Mouse (Mus musculus) neural tube, embryonic 13.5 days (tissue): Measurements from ENCODE around the gene Ppt1. TPM values are rescaled to one million over a fixed set of nuclear protein-coding genes. Genes with fewer than 3 reads are reported as not detected.

Experiments used
- ATAC-seq: fragments of 200-750 bp; cut with Nextera tagmentation; 2 replicates; pipeline ENCODE4 v1.8.0; 2017; ENCODE audit warnings: low read depth, mild to moderate bottlenecking, moderate TSS enrichment, moderate library complexity
- H3K27ac ChIP-seq: fragments of 300-500 bp; sonication (generic); replicated peaks from 2 replicates; pipeline ENCODE4 v1.5.1; 2015; ENCODE audit warnings: moderate library complexity, mild to moderate bottlenecking, inconsistent platforms
- H3K27me3 ChIP-seq: fragments of 300-500 bp; sonication (generic); 2 replicates; pipeline ENCODE4 v1.6.1; 2015; ENCODE audit warnings: mild to moderate bottlenecking, inconsistent platforms
- H3K36me3 ChIP-seq: fragments of 300-500 bp; sonication (generic); 2 replicates; pipeline ENCODE4 v1.6.1; 2015; ENCODE audit warnings: mild to moderate bottlenecking, inconsistent platforms
- H3K4me1 ChIP-seq: fragments of 300-500 bp; sonication (generic); replicated peaks from 2 replicates; pipeline ENCODE4 v1.6.1; 2015; ENCODE audit warnings: inconsistent platforms
- H3K4me2 ChIP-seq: fragments of 300-500 bp; sonication (generic); 2 replicates; pipeline ENCODE4 v1.6.1; 2015; ENCODE audit warnings: inconsistent platforms, mild to moderate bottlenecking, moderate library complexity
- H3K4me3 ChIP-seq: fragments of 300-500 bp; sonication (generic); 2 replicates; pipeline ENCODE4 v1.5.1; 2015; ENCODE audit warnings: mild to moderate bottlenecking, inconsistent platforms
- H3K9ac ChIP-seq: fragments of 300-500 bp; sonication (generic); 2 replicates; pipeline ENCODE4 v1.6.1; 2015; ENCODE audit warnings: moderate library complexity, mild to moderate bottlenecking, inconsistent platforms
- H3K9me3 ChIP-seq: fragments of 300-500 bp; sonication (generic); 2 replicates; pipeline ENCODE4 v1.6.1; 2016; ENCODE audit warnings: inconsistent platforms
- WGBS: fragments of 180-500 bp; shearing (Covaris S2); methylation state at CpG from one replicate; pipeline ENCODE4 v1.1.7; 2015; 5-methylcytosine and 5-hydroxymethylcytosine counted together
- polyA plus RNA-seq: library from polyadenylated mRNA; unstranded; fragments of >200 nt; fragmentation: Nextera tagmentation; extraction: Ambion mirVana; gene quantifications from 2 replicates; pipeline ENCODE4 v1.2.1, GENCODE M21; 2015

Ppt1 gene
- polyA plus RNA-seq, 1 experiment from 2014 or later = 84.0 TPM

- H3K36me3 ChIP-seq = no peaks in the 10 kb centered on the region
- ATAC-seq = peak; percentile 63
- peaks cover 17% of the 10 kb centered on the region for H3K4me1 ChIP-seq
- no peak overlapping the region for H3K4me2 ChIP-seq
- H3K4me3 ChIP-seq = no peak overlapping the region
- H3K9ac ChIP-seq = 0 out of 2 replicates have a peak overlapping the region, but pooled peaks have one; percentile 4
- WGBS = 9% methylated on average over 3 of the region's 3 CpGs
- no peaks in the 10 kb centered on the region for H3K9me3 ChIP-seq
- H3K27me3 ChIP-seq = no peaks in the 10 kb centered on the region
- H3K27ac ChIP-seq = peak overlapping the region; percentile 49
Measured at GRCm38 (mm10) chr4:122890881-122891481, 54.9 kb downstream of the Ppt1 start.

GRCm38 (mm10) chr4:122891597-122891996 lies 55.6 kb downstream of the Ppt1 start:
- peaks cover 17% of the 10 kb centered on the region for H3K4me1 ChIP-seq
- no peaks in the 10 kb centered on the region for H3K36me3 ChIP-seq
- H3K27ac ChIP-seq = peak overlapping the region; percentile 49
- H3K9me3 ChIP-seq = no peaks in the 10 kb centered on the region
- H3K9ac ChIP-seq = no peak overlapping the region
- H3K4me3 ChIP-seq = no peak overlapping the region
- 11% methylated on average over 1 of the region's 1 CpGs for WGBS
- ATAC-seq = no peak
- no peak overlapping the region for H3K4me2 ChIP-seq
- H3K27me3 ChIP-seq = no peaks in the 10 kb centered on the region

DNA sequence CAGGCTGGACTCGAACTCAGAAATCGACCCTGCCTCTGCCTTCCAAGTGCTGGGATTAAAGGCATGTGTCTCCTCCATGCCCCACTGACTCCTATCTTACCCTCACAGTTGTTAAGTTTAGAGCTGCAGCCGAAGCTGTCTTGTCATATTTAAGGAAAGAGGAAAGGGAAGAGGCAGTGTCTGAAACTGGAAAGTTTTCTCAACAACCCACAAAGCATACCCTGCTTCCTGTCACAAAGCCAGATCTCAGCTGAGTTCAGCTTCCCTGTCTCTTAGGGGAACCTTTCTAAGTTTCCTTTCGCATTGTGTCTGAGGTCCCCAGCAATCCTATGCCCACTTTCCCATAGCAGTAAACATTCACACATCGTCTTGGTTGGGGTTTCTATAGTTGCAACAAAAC lies 56.1 kb downstream of the Ppt1 start:
- Histone ChIP-seq H3K4me1 (peaks cover 12% of the 10 kb centered on the region), H3K4me2 (no peak overlapping the region), H3K36me3 (no peaks in the 10 kb centered on the region), H3K4me3 (no peak overlapping the region), H3K27me3 (no peaks in the 10 kb centered on the region), H3K27ac (no peak overlapping the region), H3K9ac (no peak overlapping the region), H3K9me3 (no peaks in the 10 kb centered on the region)
- no peak for ATAC-seq
- 77% methylated on average over 5 of the region's 5 CpGs for WGBS

DNA sequence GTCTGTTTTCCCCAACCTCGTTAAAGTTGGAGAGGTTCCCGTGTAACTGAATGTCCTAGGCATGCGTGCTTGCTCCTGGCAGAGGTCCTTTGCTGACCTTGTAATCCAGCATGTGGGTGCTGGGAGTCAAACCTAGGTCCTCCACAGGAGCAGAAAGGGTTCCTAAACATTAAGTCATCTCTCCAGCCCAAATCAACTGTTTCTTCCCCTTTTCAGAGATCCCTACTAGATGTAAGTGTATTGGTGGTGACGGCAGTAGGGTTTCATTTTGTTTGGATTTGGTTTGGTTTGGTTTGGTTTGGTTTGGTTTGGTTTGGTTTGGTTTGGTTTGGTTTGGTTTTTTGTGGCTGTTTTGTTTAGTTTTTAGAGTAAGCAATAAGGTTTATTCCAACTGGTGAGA lies 61.7 kb downstream of the Ppt1 start:
- Histone ChIP-seq H3K4me1 (no peaks in the 10 kb centered on the region), H3K4me3 (no peak overlapping the region), H3K36me3 (no peaks in the 10 kb centered on the region), H3K9ac (no peak overlapping the region), H3K9me3 (no peaks in the 10 kb centered on the region), H3K4me2 (no peak overlapping the region), H3K27me3 (no peaks in the 10 kb centered on the region), H3K27ac (no peak overlapping the region)
- WGBS = 87% methylated on average over 4 of the region's 4 CpGs
- no peak for ATAC-seq

DNA sequence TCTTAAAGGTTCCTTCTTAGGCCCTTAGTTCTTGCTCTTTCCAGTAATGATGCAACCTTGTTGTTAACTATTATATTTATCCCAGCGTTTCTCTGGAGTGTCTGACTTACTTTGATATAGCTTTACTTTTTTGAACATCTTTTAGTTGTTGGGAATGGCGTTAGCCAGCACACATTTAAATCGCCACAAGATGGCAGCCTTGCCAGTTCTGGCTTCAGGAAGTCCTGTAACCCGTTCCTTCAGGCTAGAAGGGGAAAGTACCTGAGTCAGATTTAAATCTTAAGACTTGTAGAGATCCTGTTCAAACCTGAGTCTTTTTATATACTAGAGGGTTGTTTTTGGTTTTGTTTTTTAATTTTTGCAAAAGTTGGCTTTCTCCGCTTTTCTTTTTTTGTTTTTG lies 62.3 kb downstream of the Ppt1 start:
- Histone ChIP-seq H3K9ac (no peak overlapping the region), H3K36me3 (no peaks in the 10 kb centered on the region), H3K4me2 (no peak overlapping the region), H3K9me3 (no peaks in the 10 kb centered on the region), H3K27ac (no peak overlapping the region), H3K4me3 (no peak overlapping the region), H3K4me1 (no peaks in the 10 kb centered on the region), H3K27me3 (no peaks in the 10 kb centered on the region)
- 20% methylated on average over 5 of the region's 5 CpGs for WGBS
- ATAC-seq = no peak

DNA sequence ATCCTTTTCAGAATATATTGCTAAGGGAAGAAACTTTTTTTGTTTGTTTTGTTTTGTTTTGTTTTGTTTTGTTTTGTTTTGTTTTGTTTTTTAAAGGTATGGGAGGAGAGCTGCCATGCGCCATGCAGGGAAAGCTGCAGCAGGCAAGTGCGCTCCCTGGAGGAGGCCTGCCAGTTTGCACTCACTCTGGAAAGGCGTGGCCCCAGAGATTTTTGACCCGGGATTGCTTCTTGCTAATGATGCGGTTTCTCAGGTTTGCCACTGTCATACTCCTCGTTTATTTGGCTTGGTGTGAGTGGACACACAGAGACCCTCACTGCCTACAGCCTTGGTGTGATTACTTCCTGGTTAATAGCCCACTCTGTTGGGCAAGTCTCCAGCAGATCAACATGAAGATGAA lies 66.1 kb downstream of the Ppt1 start:
- H3K4me3 ChIP-seq = no peak overlapping the region
- ATAC-seq = no peak
- no peaks in the 10 kb centered on the region for H3K27me3 ChIP-seq
- H3K36me3 ChIP-seq = no peaks in the 10 kb centered on the region
- no peak overlapping the region for H3K27ac ChIP-seq
- no peaks in the 10 kb centered on the region for H3K4me1 ChIP-seq
- no peak overlapping the region for H3K4me2 ChIP-seq
- WGBS = 28% methylated on average over 6 of the region's 6 CpGs
- no peak overlapping the region for H3K9ac ChIP-seq
- H3K9me3 ChIP-seq = no peaks in the 10 kb centered on the region

DNA sequence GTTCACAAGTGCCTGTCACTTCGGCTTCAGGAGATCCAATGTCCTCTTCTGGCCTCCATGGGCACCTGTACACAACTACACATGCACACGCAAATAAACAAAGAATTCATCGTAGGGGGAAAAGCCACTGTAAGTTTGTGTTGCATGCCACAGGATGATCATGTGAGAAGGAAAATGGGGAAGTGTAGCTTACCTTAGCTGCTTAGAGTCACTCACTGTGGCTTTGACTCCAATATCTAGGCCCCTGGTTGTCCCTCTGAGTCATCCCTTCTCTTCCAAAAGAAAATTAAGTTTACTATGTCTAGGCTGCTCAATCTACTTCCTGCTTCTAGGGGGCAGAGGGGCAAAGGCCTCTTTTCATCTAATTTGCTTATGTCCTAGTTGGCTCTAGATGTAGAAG lies 67.7 kb downstream of the Ppt1 start:
- no peaks in the 10 kb centered on the region for H3K36me3 ChIP-seq
- ATAC-seq = no peak
- no peak overlapping the region for H3K4me2 ChIP-seq
- no peaks in the 10 kb centered on the region for H3K4me1 ChIP-seq
- WGBS = 92% methylated on average over 3 of the region's 3 CpGs
- no peak overlapping the region for H3K27ac ChIP-seq
- no peak overlapping the region for H3K4me3 ChIP-seq
- peaks cover 3% of the 10 kb centered on the region; the same call in 1 of the 2 replicates for H3K9me3 ChIP-seq
- H3K9ac ChIP-seq = no peak overlapping the region
- H3K27me3 ChIP-seq = no peaks in the 10 kb centered on the region

DNA sequence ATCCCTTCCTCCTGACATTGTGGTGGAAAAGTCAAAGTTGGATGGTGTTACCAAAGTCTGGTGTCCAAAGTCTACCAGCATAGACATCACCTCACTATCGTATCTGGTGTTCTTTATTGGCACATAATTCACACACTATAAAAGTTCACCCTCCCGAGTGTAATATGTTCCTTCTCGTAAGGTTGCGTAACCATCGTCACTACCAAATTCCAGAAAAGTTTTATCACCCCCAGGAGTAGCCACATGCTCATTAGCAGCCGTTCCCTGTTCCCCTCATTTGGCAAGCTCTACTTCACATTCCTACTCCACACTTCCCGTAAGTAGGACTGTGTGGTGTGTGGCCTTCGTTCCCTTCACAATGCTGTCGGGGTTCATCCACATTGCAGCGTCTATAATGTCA lies 69.3 kb downstream of the Ppt1 start:
- H3K4me3 ChIP-seq = no peak overlapping the region
- H3K4me1 ChIP-seq = no peaks in the 10 kb centered on the region
- H3K27me3 ChIP-seq = no peaks in the 10 kb centered on the region
- peaks cover 3% of the 10 kb centered on the region; the same call in 1 of the 2 replicates for H3K9me3 ChIP-seq
- no peak for ATAC-seq
- H3K36me3 ChIP-seq = no peaks in the 10 kb centered on the region
- WGBS = 80% methylated on average over 10 of the region's 10 CpGs
- H3K4me2 ChIP-seq = no peak overlapping the region
- no peak overlapping the region for H3K27ac ChIP-seq
- H3K9ac ChIP-seq = no peak overlapping the region

Other genes starting within 250 kb of the Ppt1 start
- gene 9530002B09Rik, start 147.0 kb upstream of the Ppt1 start, polyA plus RNA-seq = not detected in 2 replicates
- 69.2 and 75.5 TPM in 2 replicates for gene Cap1, start 49.8 kb downstream of the Ppt1 start, polyA plus RNA-seq
- 30.2 and 30.3 TPM in 2 replicates for gene Mfsd2a, start 124.9 kb downstream of the Ppt1 start, polyA plus RNA-seq
- 59.6 and 61.3 TPM in 2 replicates for gene Mycl, start 159.4 kb downstream of the Ppt1 start, polyA plus RNA-seq
- gene Trit1, start 180.4 kb downstream of the Ppt1 start, polyA plus RNA-seq = 23.0 and 27.2 TPM in 2 replicates